Mouse (Mus musculus): ENCODE results near the gene Eif4b.

The Eif4b gene

DNA sequence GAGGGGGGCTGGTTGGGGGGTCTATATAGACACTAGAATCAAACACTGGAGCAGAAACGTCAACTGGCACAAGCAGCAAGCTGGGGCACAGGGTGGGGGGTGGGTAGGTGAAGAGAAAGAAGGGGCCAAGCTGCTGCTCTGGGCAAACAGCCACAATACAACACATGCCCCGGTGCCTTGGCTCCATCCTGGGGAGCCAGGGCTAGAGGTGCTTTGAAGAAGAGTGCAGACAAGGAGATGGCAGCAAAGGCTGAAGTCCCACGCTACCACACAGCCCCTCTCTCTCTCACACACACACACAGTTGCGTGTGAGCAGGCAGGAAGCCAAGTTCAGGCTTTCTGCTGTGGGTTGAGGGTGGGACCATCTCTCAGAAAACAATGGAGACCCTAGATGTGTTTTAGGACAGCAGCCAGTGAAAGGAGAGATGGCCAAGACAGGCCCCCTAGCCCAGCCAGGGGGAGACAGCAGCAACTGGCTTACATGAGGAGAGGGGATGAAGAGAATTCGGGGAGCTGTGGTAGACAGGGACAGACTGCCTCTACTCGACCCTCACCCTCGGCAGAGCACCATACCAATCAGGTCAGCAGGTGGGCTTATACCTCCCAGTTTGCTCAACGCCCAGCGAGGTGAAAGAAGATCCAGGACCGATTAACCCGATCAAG lies 43.3 kb downstream of the Eif4b start:
- DNase-seq (ENCODE audit: low spot score in 2 of 2) = no peak

DNA sequence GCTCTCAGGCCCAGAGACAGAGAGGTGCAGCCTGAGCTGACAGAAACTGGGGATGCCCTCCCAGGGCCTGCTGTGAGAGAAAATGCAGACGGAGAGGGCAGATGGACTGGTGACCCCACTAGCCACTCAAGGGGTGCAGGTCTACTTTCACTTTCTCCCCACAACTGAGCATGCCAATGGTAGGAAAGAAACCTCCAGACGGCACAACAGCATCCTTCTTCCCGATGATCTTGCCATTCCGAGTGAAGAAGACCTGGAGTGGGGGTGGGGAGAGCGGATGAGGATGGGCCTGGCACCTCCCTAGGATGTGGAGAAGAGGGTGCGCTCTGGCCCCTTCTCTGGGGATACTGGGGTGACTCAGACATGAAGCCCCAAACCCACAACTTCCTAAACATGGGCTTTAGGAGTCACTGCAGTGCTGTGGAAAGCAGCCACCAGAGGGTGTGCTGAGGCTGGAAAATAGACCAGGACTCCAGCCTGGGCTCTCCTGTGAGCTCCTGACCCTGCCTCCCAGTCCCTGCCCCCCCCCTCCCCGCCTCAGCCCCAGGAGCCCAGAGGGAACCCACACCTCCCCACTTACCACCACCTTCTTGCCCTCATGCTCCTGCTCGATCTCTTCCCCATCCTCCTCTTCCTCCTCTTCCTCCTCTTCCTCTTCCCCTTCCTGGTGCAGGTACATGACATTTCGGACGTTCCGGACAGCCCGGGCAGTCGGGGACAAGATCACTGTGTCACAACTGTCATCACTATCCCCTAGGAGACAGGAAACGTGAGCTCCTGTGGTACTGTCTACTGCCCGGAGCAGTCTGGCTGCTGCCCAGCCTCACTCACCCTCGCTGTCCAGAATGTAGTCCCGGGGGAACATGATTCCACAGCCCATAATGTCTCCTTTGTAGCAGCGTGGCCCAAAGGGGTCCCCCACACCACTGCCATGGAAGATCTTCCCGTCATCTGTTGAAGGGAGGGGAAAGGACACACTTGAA lies 44.2 kb downstream of the Eif4b start:
- no peak for DNase-seq (ENCODE audit: low spot score in 2 of 2)

DNA sequence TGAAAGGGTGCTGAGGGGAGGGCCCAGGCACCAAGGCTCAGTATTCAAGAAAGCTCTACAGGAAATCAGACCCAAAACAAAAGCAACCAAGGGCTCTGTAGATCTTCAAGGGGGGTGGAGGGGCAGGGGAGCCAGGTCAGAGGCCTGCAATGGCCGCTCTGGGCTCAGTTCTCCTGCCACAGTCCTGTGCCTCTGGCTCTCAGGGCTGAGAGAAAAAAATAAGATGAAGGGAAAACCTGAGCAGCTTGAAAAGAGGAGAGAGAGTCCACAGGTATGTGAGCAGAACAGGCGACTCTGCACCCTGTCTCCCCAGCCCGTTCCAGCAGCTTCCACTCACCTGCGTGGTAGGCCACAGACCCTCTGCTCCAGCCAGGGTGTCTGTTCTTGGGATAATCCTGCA lies 45.0 kb downstream of the Eif4b start:
- DNase-seq (ENCODE audit: low spot score in 2 of 2) = no peak

- DNase-seq (ENCODE audit: low spot score in 2 of 2) = no peak
Measured at GRCm38 (mm10) chr15:102119121-102119830, 45.7 kb downstream of the Eif4b start.

DNA sequence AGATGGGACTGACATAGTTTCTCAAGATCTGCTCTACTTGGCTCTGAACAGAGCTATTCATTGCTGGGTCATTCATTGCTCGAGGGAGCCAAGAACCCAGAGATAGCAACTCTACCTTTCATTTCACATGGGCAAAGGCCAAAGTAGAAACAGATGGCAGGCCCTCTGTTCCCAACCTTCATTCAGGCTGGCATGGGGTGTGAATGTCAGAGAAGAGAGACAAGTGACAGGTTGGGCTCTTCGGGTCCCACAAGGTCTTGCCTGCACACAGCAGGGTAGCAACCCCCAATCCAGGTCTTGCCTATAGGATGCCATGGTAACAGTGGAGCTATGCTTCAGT lies 46.2 kb downstream of the Eif4b start:
- no peak for DNase-seq (ENCODE audit: low spot score in 2 of 2)

GRCm38 (mm10) chr15:102120530-102120929 lies 47.0 kb downstream of the Eif4b start:
- no peak for DNase-seq (ENCODE audit: low spot score in 2 of 2)

DNA sequence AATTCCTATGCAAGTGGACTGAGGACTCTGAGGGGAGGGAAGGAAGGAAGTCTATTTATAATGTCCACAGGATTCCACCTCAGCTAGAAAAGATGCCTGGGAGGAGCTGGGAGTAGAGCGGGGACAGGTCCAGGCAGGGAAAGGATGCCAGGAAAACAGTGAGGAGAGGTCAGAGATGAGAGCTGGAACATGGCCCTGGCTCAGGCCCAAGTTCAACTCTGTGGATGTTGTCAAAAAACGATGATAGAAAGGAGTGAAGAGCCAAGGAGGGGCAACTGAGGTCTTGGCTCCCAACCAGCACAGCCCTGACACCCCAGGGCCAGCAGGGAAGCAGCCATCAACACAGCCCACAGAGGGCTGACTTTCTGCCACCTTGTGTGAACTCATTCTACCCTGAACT lies 52.7 kb downstream of the Eif4b start:
- DNase-seq (ENCODE audit: low spot score in 2 of 2) = no peak

DNA sequence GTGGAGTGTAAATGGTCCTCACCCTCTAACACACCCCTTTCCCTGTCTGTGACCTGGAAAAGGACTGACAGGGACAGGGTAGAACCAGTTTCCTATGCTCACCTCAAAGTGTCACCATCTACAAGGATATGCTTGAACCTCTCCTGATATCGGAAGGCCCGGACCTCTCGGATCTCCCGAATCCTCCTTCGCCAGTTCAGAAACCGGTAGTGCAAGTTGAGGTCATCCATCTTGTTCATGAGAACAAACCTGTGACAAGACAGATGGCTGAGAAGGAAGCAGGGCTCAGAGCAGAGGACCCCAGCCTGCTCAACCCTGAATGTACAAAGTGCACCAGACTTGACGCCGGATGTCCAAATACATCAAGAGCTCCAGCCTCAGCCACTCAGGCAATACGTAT lies 59.7 kb downstream of the Eif4b start:
- DNase-seq (ENCODE audit: low spot score in 2 of 2) = no peak

- no peak for DNase-seq (ENCODE audit: low spot score in 2 of 2)
Measured at GRCm38 (mm10) chr15:102134709-102135108, 61.1 kb downstream of the Eif4b start.

DNA sequence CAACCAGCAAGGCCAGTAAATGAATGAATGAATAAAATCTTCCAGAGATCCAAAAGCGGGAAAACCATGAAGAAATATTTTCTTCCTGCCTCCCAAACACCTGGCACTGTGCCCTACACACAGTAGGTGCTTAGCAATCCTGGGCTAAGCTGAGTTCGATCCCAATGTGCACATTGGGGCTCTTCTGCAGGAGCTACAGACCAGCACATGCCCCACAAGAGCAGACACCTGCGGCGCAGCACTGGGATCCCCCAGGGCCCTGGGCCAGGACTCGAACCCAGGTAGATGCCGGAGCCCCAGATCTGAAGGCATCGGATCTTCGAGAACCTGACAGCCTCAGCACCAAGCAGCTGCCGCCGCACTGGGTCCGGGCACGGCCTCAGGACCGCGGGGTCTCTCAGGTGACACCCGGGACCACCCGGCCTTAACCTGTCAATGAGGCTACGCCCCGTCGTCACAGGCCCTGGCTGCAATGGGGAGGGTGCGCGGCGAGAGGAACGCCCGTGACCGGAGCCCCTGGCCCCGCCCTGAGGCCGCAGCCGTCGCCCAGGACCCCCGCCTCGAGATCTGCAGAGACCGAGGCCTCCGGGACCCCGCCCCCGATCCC lies 62.1 kb downstream of the Eif4b start:
- peak in 1 of 2 experiments; percentile 52 for DNase-seq (ENCODE audit: low spot score in 2 of 2)

DNA sequence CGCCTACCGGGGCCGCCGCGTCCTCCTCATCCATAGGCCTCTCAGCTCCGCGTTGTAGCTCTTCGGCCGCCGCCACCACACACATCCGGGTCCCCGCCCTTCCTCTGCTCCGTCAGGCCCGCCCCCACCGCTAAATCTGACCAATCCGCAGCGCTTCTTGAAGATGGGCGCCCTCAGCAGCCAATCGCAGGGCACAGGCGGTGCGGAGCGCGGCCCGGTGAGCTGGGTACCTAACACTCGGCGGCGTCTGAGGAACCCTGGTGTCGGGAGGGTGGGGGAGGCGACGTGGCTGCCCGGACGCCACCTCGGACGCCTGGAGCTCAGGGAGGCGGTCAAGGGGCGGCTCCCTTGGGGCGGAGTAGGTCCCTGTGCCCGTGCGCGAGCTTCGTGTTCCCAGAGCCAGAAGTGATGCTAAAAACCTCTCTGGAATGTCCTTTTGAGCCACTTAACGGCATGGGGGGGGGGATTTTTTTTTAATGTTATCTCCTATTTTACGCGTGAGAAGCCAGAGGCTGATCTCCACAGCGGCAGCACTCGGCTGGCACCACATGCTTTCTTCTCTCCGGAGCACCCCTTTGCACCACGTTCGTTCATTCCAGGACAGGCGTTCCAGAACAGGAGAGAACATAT lies 62.7 kb downstream of the Eif4b start, which contains the start of gene Spryd3:
Gene Spryd3, minus strand, starts transcription at position 106 of the 630 bp plus-strand sequence.
- DNase-seq (ENCODE audit: low spot score in 2 of 2) = peak; percentile 92 to 98

DNA sequence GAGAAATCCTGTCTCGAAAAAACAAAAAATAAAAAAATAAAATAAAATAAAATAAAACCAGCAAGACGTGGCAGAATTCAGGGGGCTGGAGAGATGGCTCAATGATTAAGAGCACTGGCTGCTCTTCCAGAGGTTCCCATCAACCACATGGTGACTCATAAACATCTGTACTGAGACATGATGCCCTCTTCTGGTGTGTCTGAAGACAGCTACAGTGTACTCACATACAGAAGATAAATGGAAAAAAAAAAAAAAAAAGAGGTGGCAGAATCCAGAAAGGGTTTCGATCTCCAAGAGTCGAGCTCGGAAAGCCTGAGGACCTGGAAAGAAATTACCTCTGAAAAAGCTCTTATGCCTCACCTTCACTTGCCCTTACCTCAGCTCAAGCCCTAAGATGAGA lies 67.5 kb downstream of the Eif4b start:
- no peak for DNase-seq (ENCODE audit: low spot score in 2 of 2)

GRCm38 (mm10) chr15:102142914-102143912 lies 69.6 kb downstream of the Eif4b start:
- DNase-seq (ENCODE audit: low spot score in 2 of 2) = no peak

GRCm38 (mm10) chr15:102144274-102144711 lies 70.7 kb downstream of the Eif4b start, which contains the start of gene Igfbp6:
Gene Igfbp6 (plus strand): TSS chr15:102144362.
- DNase-seq (ENCODE audit: low spot score in 2 of 2) = no peak

DNA sequence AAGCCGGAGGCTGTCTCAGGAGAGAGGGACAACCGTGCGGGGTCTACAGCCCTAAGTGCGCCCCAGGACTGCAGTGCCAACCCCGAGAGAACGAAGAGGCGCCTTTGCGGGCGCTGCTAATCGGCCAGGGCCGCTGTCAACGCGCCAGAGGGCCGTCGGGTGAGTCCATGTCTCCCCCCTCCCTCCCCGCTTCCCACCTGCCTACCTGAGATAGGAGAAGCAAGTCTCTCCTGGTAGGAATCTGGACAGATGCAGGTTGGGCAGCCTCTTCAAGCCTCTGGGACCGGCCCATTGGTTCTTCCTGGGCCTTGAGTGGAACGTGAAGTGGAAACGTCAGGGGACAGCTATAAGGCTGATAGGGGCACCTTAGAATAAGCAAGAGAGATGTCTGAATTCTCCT lies 71.2 kb downstream of the Eif4b start:
- no peak for DNase-seq (ENCODE audit: low spot score in 2 of 2)

- DNase-seq (ENCODE audit: low spot score in 2 of 2) = no peak
Measured at GRCm38 (mm10) chr15:102145330-102145729, 71.8 kb downstream of the Eif4b start.

DNA sequence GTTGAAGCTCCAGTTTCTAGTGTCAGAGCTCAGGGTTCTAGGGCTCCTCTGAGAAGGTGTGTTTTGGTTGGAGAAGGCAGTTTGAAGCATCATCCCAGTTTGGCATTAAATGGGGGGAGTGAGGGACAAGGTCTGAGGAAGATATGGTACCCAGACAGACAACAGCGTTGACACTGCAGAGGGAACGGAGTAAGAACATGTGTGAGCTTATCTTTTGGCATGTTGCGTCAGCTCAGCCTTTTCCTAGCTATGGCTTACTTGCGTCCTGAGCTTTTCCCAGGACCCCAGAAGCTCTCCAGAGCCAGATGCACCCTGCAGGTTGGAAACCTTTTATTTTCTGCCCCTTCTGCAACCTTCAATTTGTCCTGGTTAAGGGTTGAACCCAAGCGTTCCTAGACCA lies 72.5 kb downstream of the Eif4b start:
- DNase-seq (ENCODE audit: low spot score in 2 of 2) = no peak
